Mouse (Mus musculus): Measurements from ENCODE around the gene H1foo. TPM values are rescaled to one million over a fixed set of nuclear protein-coding genes. Genes with fewer than 3 reads are reported as not detected.

Gene H1foo
- polyA plus RNA-seq, 1 experiment from 2014 or later: not detected

GRCm38 (mm10) chr6:115959151-115959691 is 14.5 kb downstream of the H1foo start:
- Histone ChIP-seq H3K9me3 (ENCODE audit: control insufficient read depth, low read length) (no peaks in the 10 kb centered on the region), H3K9ac (ENCODE audit: low read length) (no peak overlapping the region), H3K36me3 (ENCODE audit: control insufficient read depth, insufficient read depth, low read length) (peaks cover 50% of the 10 kb centered on the region), H3K4me2 (ENCODE audit: low read length) (no peak overlapping the region), H3K4me1 (replicated peaks; ENCODE audit: control insufficient read depth, insufficient read depth, low read length) (peaks cover 26% of the 10 kb centered on the region), H3K4me3 (ENCODE audit: low read depth, low read length) (no peak overlapping the region), H3K27me3 (replicated peaks; ENCODE audit: control insufficient read depth, insufficient read depth, low read length) (no peaks in the 10 kb centered on the region), H3K27ac (ENCODE audit: low read depth) (no peak overlapping the region)
- DNase-seq (ENCODE audit: low spot score): no peak
- 42% methylated on average over 7 of the region's 7 CpGs for WGBS
- ATAC-seq (replicated peaks; ENCODE audit: low FRiP score, low TSS enrichment, low read depth): no peak

DNA sequence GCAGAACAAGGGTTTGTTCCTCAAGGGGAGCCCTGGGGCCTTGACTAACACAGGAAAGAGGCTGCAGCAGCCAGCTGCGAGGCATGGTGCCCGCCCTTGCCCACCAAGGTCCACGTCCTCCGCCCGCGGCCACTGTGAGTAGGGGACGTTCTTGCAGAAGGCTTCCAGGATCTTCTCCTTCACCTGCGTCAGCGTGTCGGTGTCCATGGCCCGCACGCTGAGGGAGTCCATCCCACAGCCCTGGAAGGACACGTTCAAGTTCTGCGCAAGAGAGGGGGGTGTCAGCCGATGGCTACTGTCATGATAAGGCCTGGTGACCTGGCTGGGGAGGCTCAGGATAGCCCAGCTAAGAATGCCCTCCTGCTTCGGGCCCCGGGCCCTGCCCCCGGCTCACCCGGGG is 15.6 kb downstream of the H1foo start:
- Histone ChIP-seq H3K36me3 (ENCODE audit: control insufficient read depth, insufficient read depth, low read length) (peaks cover 54% of the 10 kb centered on the region), H3K27me3 (replicated peaks; ENCODE audit: control insufficient read depth, insufficient read depth, low read length) (no peaks in the 10 kb centered on the region), H3K9ac (ENCODE audit: low read length) (no peak overlapping the region), H3K4me1 (replicated peaks; ENCODE audit: control insufficient read depth, insufficient read depth, low read length) (peaks cover 26% of the 10 kb centered on the region), H3K4me2 (ENCODE audit: low read length) (no peak overlapping the region), H3K4me3 (ENCODE audit: low read depth, low read length) (no peak overlapping the region), H3K9me3 (ENCODE audit: control insufficient read depth, low read length) (no peaks in the 10 kb centered on the region), H3K27ac (ENCODE audit: low read depth) (no peak overlapping the region)
- 92% methylated on average over 19 of the region's 19 CpGs for WGBS
- ATAC-seq (replicated peaks; ENCODE audit: low FRiP score, low TSS enrichment, low read depth) (no peak), DNase-seq (ENCODE audit: low spot score) (no peak)

DNA sequence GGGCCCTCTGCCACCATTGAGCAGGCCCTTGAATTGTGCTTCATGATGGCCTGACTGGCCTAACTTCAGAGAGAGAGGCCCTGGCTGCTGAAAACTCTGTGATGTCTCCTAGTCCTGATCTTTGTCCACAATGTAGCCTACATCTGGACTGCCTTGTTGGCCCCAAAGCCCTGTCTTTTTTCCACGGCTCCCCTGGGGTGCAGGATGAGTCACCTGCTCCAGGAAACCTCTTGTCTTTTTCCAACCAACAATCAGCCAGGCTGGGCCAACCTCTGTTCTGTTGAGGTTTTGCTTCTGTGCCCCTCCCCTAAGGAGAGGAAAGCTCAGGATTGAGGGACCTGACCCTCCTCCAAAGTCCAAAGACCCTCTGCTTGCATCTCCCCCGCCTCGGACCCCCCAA is 17.0 kb downstream of the H1foo start:
- Histone ChIP-seq H3K27me3 (replicated peaks; ENCODE audit: control insufficient read depth, insufficient read depth, low read length) (no peaks in the 10 kb centered on the region), H3K4me3 (ENCODE audit: low read depth, low read length) (no peak overlapping the region), H3K27ac (ENCODE audit: low read depth) (no peak overlapping the region), H3K4me1 (replicated peaks; ENCODE audit: control insufficient read depth, insufficient read depth, low read length) (peaks cover 19% of the 10 kb centered on the region), H3K4me2 (ENCODE audit: low read length) (no peak overlapping the region), H3K9me3 (ENCODE audit: control insufficient read depth, low read length) (no peaks in the 10 kb centered on the region), H3K36me3 (ENCODE audit: control insufficient read depth, insufficient read depth, low read length) (peaks cover 61% of the 10 kb centered on the region), H3K9ac (ENCODE audit: low read length) (no peak overlapping the region)
- DNase-seq (ENCODE audit: low spot score) (no peak), ATAC-seq (replicated peaks; ENCODE audit: low FRiP score, low TSS enrichment, low read depth) (no peak)
- 90% methylated on average over 3 of the region's 3 CpGs for WGBS

- no peak; the same call in 1 of the 2 replicates for ATAC-seq (replicated peaks; ENCODE audit: low FRiP score, low TSS enrichment, low read depth)
- H3K36me3 ChIP-seq (ENCODE audit: control insufficient read depth, insufficient read depth, low read length): peaks cover 68% of the 10 kb centered on the region
- H3K27ac ChIP-seq (ENCODE audit: low read depth): no peak overlapping the region
- no peak overlapping the region for H3K4me3 ChIP-seq (ENCODE audit: low read depth, low read length)
- no peak for DNase-seq (ENCODE audit: low spot score)
- no peak overlapping the region for H3K4me2 ChIP-seq (ENCODE audit: low read length)
- no peaks in the 10 kb centered on the region for H3K9me3 ChIP-seq (ENCODE audit: control insufficient read depth, low read length)
- H3K27me3 ChIP-seq (replicated peaks; ENCODE audit: control insufficient read depth, insufficient read depth, low read length): no peaks in the 10 kb centered on the region
- WGBS: 43% methylated on average over 23 of the region's 23 CpGs
- H3K9ac ChIP-seq (ENCODE audit: low read length): no peak overlapping the region
- H3K4me1 ChIP-seq (replicated peaks; ENCODE audit: control insufficient read depth, insufficient read depth, low read length): peaks cover 11% of the 10 kb centered on the region
Observed at GRCm38 (mm10) chr6:115962439-115963085, 17.8 kb downstream of the H1foo start.

DNA sequence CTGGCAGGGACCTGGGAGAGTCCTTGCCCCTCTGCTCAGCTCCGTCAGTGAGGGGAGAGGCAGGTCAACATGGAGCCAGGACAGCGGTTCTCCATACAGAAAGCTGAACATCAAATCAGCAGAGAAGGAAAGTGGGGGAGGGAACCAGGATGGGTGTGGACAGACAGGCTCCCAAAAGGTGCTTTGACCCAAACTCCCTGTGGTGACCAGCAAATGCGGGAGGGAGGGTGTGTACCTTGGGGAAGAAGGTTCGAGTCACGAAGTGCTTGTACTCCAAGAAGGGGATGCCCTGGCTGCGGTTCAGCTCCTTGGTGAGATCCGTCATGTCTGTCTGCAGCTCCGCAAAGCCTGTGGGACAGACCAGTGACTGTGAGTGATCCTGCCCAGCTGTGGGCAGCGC is 18.9 kb downstream of the H1foo start:
- Histone ChIP-seq H3K4me2 (ENCODE audit: low read length) (no peak overlapping the region), H3K36me3 (ENCODE audit: control insufficient read depth, insufficient read depth, low read length) (peaks cover 69% of the 10 kb centered on the region), H3K9me3 (ENCODE audit: control insufficient read depth, low read length) (no peaks in the 10 kb centered on the region), H3K27me3 (replicated peaks; ENCODE audit: control insufficient read depth, insufficient read depth, low read length) (no peaks in the 10 kb centered on the region), H3K4me3 (ENCODE audit: low read depth, low read length) (no peak overlapping the region), H3K9ac (ENCODE audit: low read length) (no peak overlapping the region), H3K27ac (ENCODE audit: low read depth) (no peak overlapping the region), H3K4me1 (replicated peaks; ENCODE audit: control insufficient read depth, insufficient read depth, low read length) (peaks cover 7% of the 10 kb centered on the region; the same call in 1 of the 2 replicates)
- DNase-seq (ENCODE audit: low spot score): no peak
- no peak for ATAC-seq (replicated peaks; ENCODE audit: low FRiP score, low TSS enrichment, low read depth)
- WGBS: 78% methylated on average over 9 of the region's 9 CpGs

- Histone ChIP-seq H3K4me2 (ENCODE audit: low read length) (no peak overlapping the region), H3K9ac (ENCODE audit: low read length) (no peak overlapping the region)
- 93% methylated on average over 19 of the region's 19 CpGs for WGBS
Observed at GRCm38 (mm10) chr6:115966227-115966966, 21.7 kb downstream of the H1foo start.

GRCm38 (mm10) chr6:115967291-115967880 is 22.6 kb downstream of the H1foo start:
- Histone ChIP-seq H3K36me3 (ENCODE audit: control insufficient read depth, insufficient read depth, low read length) (peaks cover 55% of the 10 kb centered on the region), H3K4me1 (replicated peaks; ENCODE audit: control insufficient read depth, insufficient read depth, low read length) (peaks cover 12% of the 10 kb centered on the region), H3K9me3 (ENCODE audit: control insufficient read depth, low read length) (no peaks in the 10 kb centered on the region), H3K27ac (ENCODE audit: low read depth) (no peak overlapping the region), H3K4me2 (ENCODE audit: low read length) (no peak overlapping the region), H3K4me3 (ENCODE audit: low read depth, low read length) (no peak overlapping the region), H3K9ac (ENCODE audit: low read length) (no peak overlapping the region), H3K27me3 (replicated peaks; ENCODE audit: control insufficient read depth, insufficient read depth, low read length) (no peaks in the 10 kb centered on the region)
- ATAC-seq (replicated peaks; ENCODE audit: low FRiP score, low TSS enrichment, low read depth) (no peak), DNase-seq (ENCODE audit: low spot score) (no peak)
- WGBS: 92% methylated on average over 15 of the region's 15 CpGs

More at GRCm38 (mm10) chr6:115966227-115966966, 21.7 kb downstream of the H1foo start:
- DNase-seq (ENCODE audit: low spot score) (no peak), ATAC-seq (replicated peaks; ENCODE audit: low FRiP score, low TSS enrichment, low read depth) (no peak)
- Histone ChIP-seq H3K9me3 (ENCODE audit: control insufficient read depth, low read length) (no peaks in the 10 kb centered on the region), H3K4me3 (ENCODE audit: low read depth, low read length) (no peak overlapping the region), H3K36me3 (ENCODE audit: control insufficient read depth, insufficient read depth, low read length) (peaks cover 60% of the 10 kb centered on the region), H3K27ac (ENCODE audit: low read depth) (no peak overlapping the region), H3K27me3 (replicated peaks; ENCODE audit: control insufficient read depth, insufficient read depth, low read length) (no peaks in the 10 kb centered on the region), H3K4me1 (replicated peaks; ENCODE audit: control insufficient read depth, insufficient read depth, low read length) (peaks cover 3% of the 10 kb centered on the region)

GRCm38 (mm10) chr6:115968086-115968485 is 23.3 kb downstream of the H1foo start:
- no peak for DNase-seq (ENCODE audit: low spot score)
- Histone ChIP-seq H3K4me3 (ENCODE audit: low read depth, low read length) (no peak overlapping the region), H3K36me3 (ENCODE audit: control insufficient read depth, insufficient read depth, low read length) (peaks cover 50% of the 10 kb centered on the region), H3K4me2 (ENCODE audit: low read length) (no peak overlapping the region), H3K9me3 (ENCODE audit: control insufficient read depth, low read length) (no peaks in the 10 kb centered on the region), H3K27ac (ENCODE audit: low read depth) (no peak overlapping the region), H3K9ac (ENCODE audit: low read length) (no peak overlapping the region), H3K4me1 (replicated peaks; ENCODE audit: control insufficient read depth, insufficient read depth, low read length) (peaks cover 12% of the 10 kb centered on the region), H3K27me3 (replicated peaks; ENCODE audit: control insufficient read depth, insufficient read depth, low read length) (no peaks in the 10 kb centered on the region)
- no peak for ATAC-seq (replicated peaks; ENCODE audit: low FRiP score, low TSS enrichment, low read depth)
- 75% methylated on average over 5 of the region's 5 CpGs for WGBS
